Mouse (Mus musculus): ENCODE measurements around the gene Rpl6. TPM values are rescaled to one million over a fixed set of nuclear protein-coding genes. Genes with fewer than 3 reads are reported as not detected.

Gene Rpl6
- polyA plus RNA-seq, 1 experiment from 2014 or later = 345 TPM

GRCm38 (mm10) chr5:121172835-121173234 lies 31.4 kb upstream of the Rpl6 start:
- Histone ChIP-seq H3K27ac (ENCODE audit: low read length) (no peak overlapping the region), H3K9ac (ENCODE audit: low read depth, low read length) (no peak overlapping the region), H3K4me2 (ENCODE audit: low read length) (no peak overlapping the region), H3K36me3 (ENCODE audit: control insufficient read depth, insufficient read depth, low read length) (0 out of 2 replicates have a peak, but pooled peaks cover 9% of the 10 kb centered on the region), H3K9me3 (replicated peaks; ENCODE audit: control insufficient read depth, low read length, poor library complexity, severe bottlenecking) (no peaks in the 10 kb centered on the region), H3K4me1 (ENCODE audit: control insufficient read depth, insufficient read depth, low read length) (peaks cover 2% of the 10 kb centered on the region; the same call in 1 of the 2 replicates), H3K4me3 (ENCODE audit: low read depth, low read length) (no peak overlapping the region), H3K27me3 (ENCODE audit: control insufficient read depth, insufficient read depth, low read depth, low read length) (no peaks in the 10 kb centered on the region)
- 86% methylated on average over 4 of the region's 4 CpGs for WGBS
- no peak for ATAC-seq

GRCm38 (mm10) chr5:121179077-121179857 lies 25.0 kb upstream of the Rpl6 start:
- Histone ChIP-seq H3K4me2 (ENCODE audit: low read length) (no peak overlapping the region), H3K4me1 (ENCODE audit: control insufficient read depth, insufficient read depth, low read length) (peaks cover 14% of the 10 kb centered on the region), H3K27ac (ENCODE audit: low read length) (no peak overlapping the region), H3K36me3 (ENCODE audit: control insufficient read depth, insufficient read depth, low read length) (no peaks in the 10 kb centered on the region), H3K27me3 (ENCODE audit: control insufficient read depth, insufficient read depth, low read depth, low read length) (no peaks in the 10 kb centered on the region), H3K9ac (ENCODE audit: low read depth, low read length) (no peak overlapping the region), H3K9me3 (replicated peaks; ENCODE audit: control insufficient read depth, low read length, poor library complexity, severe bottlenecking) (no peaks in the 10 kb centered on the region), H3K4me3 (ENCODE audit: low read depth, low read length) (no peak overlapping the region)
- ATAC-seq = no peak
- 59% methylated on average over 9 of the region's 9 CpGs for WGBS

- no peak for ATAC-seq
- no peak overlapping the region for H3K27ac ChIP-seq (ENCODE audit: low read length)
- H3K27me3 ChIP-seq (ENCODE audit: control insufficient read depth, insufficient read depth, low read depth, low read length) = no peaks in the 10 kb centered on the region
- no peaks in the 10 kb centered on the region for H3K36me3 ChIP-seq (ENCODE audit: control insufficient read depth, insufficient read depth, low read length)
- no peak overlapping the region for H3K4me3 ChIP-seq (ENCODE audit: low read depth, low read length)
- H3K4me2 ChIP-seq (ENCODE audit: low read length) = no peak overlapping the region
- WGBS = 66% methylated on average over 9 of the region's 9 CpGs
- no peak overlapping the region for H3K9ac ChIP-seq (ENCODE audit: low read depth, low read length)
- peaks cover 45% of the 10 kb centered on the region for H3K4me1 ChIP-seq (ENCODE audit: control insufficient read depth, insufficient read depth, low read length)
- H3K9me3 ChIP-seq (replicated peaks; ENCODE audit: control insufficient read depth, low read length, poor library complexity, severe bottlenecking) = no peaks in the 10 kb centered on the region
Observed at GRCm38 (mm10) chr5:121183269-121183668, 21.0 kb upstream of the Rpl6 start.

GRCm38 (mm10) chr5:121184375-121184774 lies 19.9 kb upstream of the Rpl6 start:
- Histone ChIP-seq H3K27ac (ENCODE audit: low read length) (no peak overlapping the region), H3K9me3 (replicated peaks; ENCODE audit: control insufficient read depth, low read length, poor library complexity, severe bottlenecking) (no peaks in the 10 kb centered on the region), H3K4me1 (ENCODE audit: control insufficient read depth, insufficient read depth, low read length) (peaks cover 51% of the 10 kb centered on the region), H3K36me3 (ENCODE audit: control insufficient read depth, insufficient read depth, low read length) (no peaks in the 10 kb centered on the region), H3K27me3 (ENCODE audit: control insufficient read depth, insufficient read depth, low read depth, low read length) (no peaks in the 10 kb centered on the region), H3K9ac (ENCODE audit: low read depth, low read length) (no peak overlapping the region), H3K4me3 (ENCODE audit: low read depth, low read length) (no peak overlapping the region), H3K4me2 (ENCODE audit: low read length) (no peak overlapping the region)
- ATAC-seq = no peak
- 88% methylated on average over 2 of the region's 2 CpGs for whole genome bisulfite sequencing

- Histone ChIP-seq H3K36me3 (ENCODE audit: control insufficient read depth, insufficient read depth, low read length) (no peaks in the 10 kb centered on the region), H3K4me3 (ENCODE audit: low read depth, low read length) (no peak overlapping the region), H3K9me3 (replicated peaks; ENCODE audit: control insufficient read depth, low read length, poor library complexity, severe bottlenecking) (no peaks in the 10 kb centered on the region), H3K4me1 (ENCODE audit: control insufficient read depth, insufficient read depth, low read length) (peaks cover 54% of the 10 kb centered on the region), H3K27me3 (ENCODE audit: control insufficient read depth, insufficient read depth, low read depth, low read length) (no peaks in the 10 kb centered on the region), H3K27ac (ENCODE audit: low read length) (peak overlapping the region; percentile 48; the same call in 1 of the 2 replicates), H3K9ac (ENCODE audit: low read depth, low read length) (no peak overlapping the region), H3K4me2 (ENCODE audit: low read length) (no peak overlapping the region)
- no peak for ATAC-seq
- 34% methylated on average over 11 of the region's 11 CpGs for WGBS
Observed at GRCm38 (mm10) chr5:121184945-121185551, 19.2 kb upstream of the Rpl6 start.

- Histone ChIP-seq H3K4me1 (ENCODE audit: control insufficient read depth, insufficient read depth, low read length) (peaks cover 55% of the 10 kb centered on the region), H3K27ac (ENCODE audit: low read length) (no peak overlapping the region)
- WGBS = 69% methylated on average over 8 of the region's 8 CpGs
Observed at GRCm38 (mm10) chr5:121187580-121188001, 16.7 kb upstream of the Rpl6 start.

GRCm38 (mm10) chr5:121188265-121188664 lies 16.0 kb upstream of the Rpl6 start:
- H3K27me3 ChIP-seq (ENCODE audit: control insufficient read depth, insufficient read depth, low read depth, low read length) = no peaks in the 10 kb centered on the region
- no peak overlapping the region for H3K9ac ChIP-seq (ENCODE audit: low read depth, low read length)
- no peak overlapping the region for H3K4me2 ChIP-seq (ENCODE audit: low read length)
- H3K4me1 ChIP-seq (ENCODE audit: control insufficient read depth, insufficient read depth, low read length) = peaks cover 55% of the 10 kb centered on the region
- WGBS = 93% methylated on average over 9 of the region's 9 CpGs
- H3K27ac ChIP-seq (ENCODE audit: low read length) = no peak overlapping the region
- H3K9me3 ChIP-seq (replicated peaks; ENCODE audit: control insufficient read depth, low read length, poor library complexity, severe bottlenecking) = no peaks in the 10 kb centered on the region
- ATAC-seq = no peak
- no peak overlapping the region for H3K4me3 ChIP-seq (ENCODE audit: low read depth, low read length)
- no peaks in the 10 kb centered on the region for H3K36me3 ChIP-seq (ENCODE audit: control insufficient read depth, insufficient read depth, low read length)

More at GRCm38 (mm10) chr5:121187580-121188001, 16.7 kb upstream of the Rpl6 start:
- Histone ChIP-seq H3K9ac (ENCODE audit: low read depth, low read length) (no peak overlapping the region), H3K4me2 (ENCODE audit: low read length) (no peak overlapping the region), H3K36me3 (ENCODE audit: control insufficient read depth, insufficient read depth, low read length) (no peaks in the 10 kb centered on the region), H3K4me3 (ENCODE audit: low read depth, low read length) (no peak overlapping the region), H3K9me3 (replicated peaks; ENCODE audit: control insufficient read depth, low read length, poor library complexity, severe bottlenecking) (no peaks in the 10 kb centered on the region), H3K27me3 (ENCODE audit: control insufficient read depth, insufficient read depth, low read depth, low read length) (no peaks in the 10 kb centered on the region)
- ATAC-seq = no peak

- no peaks in the 10 kb centered on the region for H3K36me3 ChIP-seq (ENCODE audit: control insufficient read depth, insufficient read depth, low read length)
- H3K4me2 ChIP-seq (ENCODE audit: low read length) = peak overlapping the region; percentile 33
- no peak overlapping the region for H3K4me3 ChIP-seq (ENCODE audit: low read depth, low read length)
- no peaks in the 10 kb centered on the region for H3K9me3 ChIP-seq (replicated peaks; ENCODE audit: control insufficient read depth, low read length, poor library complexity, severe bottlenecking)
- no peaks in the 10 kb centered on the region for H3K27me3 ChIP-seq (ENCODE audit: control insufficient read depth, insufficient read depth, low read depth, low read length)
- no peak overlapping the region for H3K27ac ChIP-seq (ENCODE audit: low read length)
- 77% methylated on average over 9 of the region's 9 CpGs for WGBS
- no peak for ATAC-seq
- peaks cover 50% of the 10 kb centered on the region for H3K4me1 ChIP-seq (ENCODE audit: control insufficient read depth, insufficient read depth, low read length)
- no peak overlapping the region for H3K9ac ChIP-seq (ENCODE audit: low read depth, low read length)
Observed at GRCm38 (mm10) chr5:121189182-121189581, 15.1 kb upstream of the Rpl6 start.

- H3K4me3 ChIP-seq (ENCODE audit: low read depth, low read length) = peak overlapping the region; percentile 88
- no peaks in the 10 kb centered on the region for H3K9me3 ChIP-seq (replicated peaks; ENCODE audit: control insufficient read depth, low read length, poor library complexity, severe bottlenecking)
- no peaks in the 10 kb centered on the region for H3K27me3 ChIP-seq (ENCODE audit: control insufficient read depth, insufficient read depth, low read depth, low read length)
- peak overlapping the region; percentile 86 for H3K27ac ChIP-seq (ENCODE audit: low read length)
- WGBS = 34% methylated on average over 21 of the region's 21 CpGs
- H3K4me2 ChIP-seq (ENCODE audit: low read length) = peak overlapping the region; percentile 84
- H3K36me3 ChIP-seq (ENCODE audit: control insufficient read depth, insufficient read depth, low read length) = no peaks in the 10 kb centered on the region
- H3K4me1 ChIP-seq (ENCODE audit: control insufficient read depth, insufficient read depth, low read length) = peaks cover 38% of the 10 kb centered on the region
- no peak; the same call in 1 of the 2 replicates for ATAC-seq
- peak overlapping the region; percentile 86 for H3K9ac ChIP-seq (ENCODE audit: low read depth, low read length)
Observed at GRCm38 (mm10) chr5:121190210-121190835, 14.0 kb upstream of the Rpl6 start.
